ENCODE assay signal across 1 mouse cellular context in genomic region chr6:83032769-83033191, GRCm38 (mm10).
TF ChIP-seq lines count a peak whose summit lies in the region.

No protein-coding gene starts in this region.

TF ChIP-seq in CH12.LX, 34 proteins besides CTCF, POLR2A, EP300 and RAD21 (continued from another document):
- TF ChIP-seq BHLHE40 (IDR thresholded peaks at IDR 0.05; ENCODE audit: low read depth, low read length) (0 out of 2 replicates have a peak, but pooled peaks have one; percentile 22), CHD1 (IDR thresholded peaks at IDR 0.05; ENCODE audit: low read depth, low read length) (no peak), RCOR1 (conservative IDR thresholded peaks at IDR 0.05; ENCODE audit: low read depth, low read length) (no peak), NRF1 (IDR thresholded peaks at IDR 0.05; ENCODE audit: low read depth, low read length) (no peak), SMC3 (IDR thresholded peaks at IDR 0.05; ENCODE audit: low read depth, low read length) (no peak), IRF4 (IDR thresholded peaks at IDR 0.05; ENCODE audit: low read depth, low read length) (0 out of 2 replicates have a peak, but pooled peaks have one; percentile 9), TCF12 (IDR thresholded peaks at IDR 0.05; ENCODE audit: low read depth, low read length) (no peak), MXI1 (IDR thresholded peaks at IDR 0.05; ENCODE audit: low read depth, low read length) (0 out of 2 replicates have a peak, but pooled peaks have one; percentile 41), ELF1 (IDR thresholded peaks at IDR 0.05; ENCODE audit: low read depth, low read length) (no peak), E2F4 (IDR thresholded peaks at IDR 0.05; ENCODE audit: insufficient replicate concordance, low read depth, low read length) (no peak), MAX (IDR thresholded peaks at IDR 0.05; ENCODE audit: low read length) (peak; percentile 32; the same call in 1 of the 2 replicates), USF1 (IDR thresholded peaks at IDR 0.05; ENCODE audit: low read depth, low read length) (no peak), MYC (IDR thresholded peaks at IDR 0.05; ENCODE audit: low read depth, low read length) (no peak), USF2 (conservative IDR thresholded peaks at IDR 0.05; ENCODE audit: low read depth, low read length) (no peak), NELFE (IDR thresholded peaks at IDR 0.05; ENCODE audit: low read depth, low read length) (no peak), ETS1 (conservative IDR thresholded peaks at IDR 0.05; ENCODE audit: low read depth, low read length) (0 out of 2 replicates have a peak, but pooled peaks have one; percentile 8), ZMIZ1 (IDR thresholded peaks at IDR 0.05; ENCODE audit: low read depth, low read length) (no peak), ZC3H11A (IDR thresholded peaks at IDR 0.05; ENCODE audit: low read depth, low read length) (no peak), MAFK (IDR thresholded peaks at IDR 0.05; ENCODE audit: insufficient replicate concordance, low read length) (no peak), KAT2A (IDR thresholded peaks at IDR 0.05; ENCODE audit: insufficient replicate concordance, low read length) (no peak)
